Mouse (Mus musculus) monocyte, adult 5-6 weeks (primary cell): ENCODE measurements around the gene Esd. TPM values are rescaled to one million over a fixed set of nuclear protein-coding genes. Genes with fewer than 3 reads are reported as not detected.
A peak's percentile ranks its signal among the peaks of the same experiment; 100 is the strongest.

Experiments
- ATAC-seq: fragments of 153-309, 156-312 bp; replicated peaks from 2 replicates; pipeline ENCODE4 v1.8.0; 2017; ENCODE audit warnings: mild to moderate bottlenecking; ENCODE audit not compliant: low TSS enrichment, insufficient number of reproducible peaks, severe bottlenecking, poor library complexity, low FRiP score
- total RNA-seq: library from RNA; stranded (forward); fragments of 200-1000, 200-491, 200-594 nt; gene quantifications from 3 replicates; pipeline ENCODE4 v1.2.3, GENCODE M21; 2017

The Esd gene
- total RNA-seq: 193 to 214 TPM (median 207 TPM) in 3 replicates

DNA sequence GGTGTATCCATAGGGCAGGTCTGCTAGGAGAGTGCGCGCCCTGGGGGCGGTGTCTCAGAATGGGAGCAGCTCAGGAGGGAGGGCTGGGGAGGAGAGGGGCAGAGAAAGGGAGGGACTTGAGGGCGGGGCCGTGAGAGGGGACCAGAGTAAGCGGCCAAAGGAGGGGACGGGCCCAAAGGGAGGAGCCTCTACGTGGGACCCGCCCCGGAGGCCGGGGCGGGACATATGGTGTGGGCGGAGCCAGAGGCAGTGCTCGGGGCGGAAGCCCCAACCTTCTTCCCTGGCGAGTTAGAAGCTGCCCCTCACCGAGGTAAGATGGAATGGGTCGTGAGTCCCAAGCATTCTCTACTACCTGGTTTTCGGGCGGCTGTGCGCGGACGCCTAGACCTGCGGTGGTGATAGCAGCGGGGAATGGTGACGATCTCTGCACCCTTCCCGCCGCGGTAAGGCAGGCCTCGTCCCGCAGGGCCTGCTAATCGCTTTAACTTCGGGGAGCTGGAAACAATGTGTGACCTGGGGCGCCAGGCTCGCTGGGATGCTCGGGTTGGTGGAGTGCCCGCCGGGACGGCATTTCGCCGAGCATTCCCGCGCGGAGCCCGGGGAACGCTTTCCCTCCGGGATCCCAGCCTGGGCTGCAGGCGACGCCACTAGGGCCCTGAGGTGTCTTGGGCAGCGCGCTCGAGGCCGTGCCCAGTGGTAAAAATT, at the start of gene Esd:
Esd (plus strand) TSS at position 219 of the 705 bp plus-strand sequence.
- peak; percentile 88 for ATAC-seq

DNA sequence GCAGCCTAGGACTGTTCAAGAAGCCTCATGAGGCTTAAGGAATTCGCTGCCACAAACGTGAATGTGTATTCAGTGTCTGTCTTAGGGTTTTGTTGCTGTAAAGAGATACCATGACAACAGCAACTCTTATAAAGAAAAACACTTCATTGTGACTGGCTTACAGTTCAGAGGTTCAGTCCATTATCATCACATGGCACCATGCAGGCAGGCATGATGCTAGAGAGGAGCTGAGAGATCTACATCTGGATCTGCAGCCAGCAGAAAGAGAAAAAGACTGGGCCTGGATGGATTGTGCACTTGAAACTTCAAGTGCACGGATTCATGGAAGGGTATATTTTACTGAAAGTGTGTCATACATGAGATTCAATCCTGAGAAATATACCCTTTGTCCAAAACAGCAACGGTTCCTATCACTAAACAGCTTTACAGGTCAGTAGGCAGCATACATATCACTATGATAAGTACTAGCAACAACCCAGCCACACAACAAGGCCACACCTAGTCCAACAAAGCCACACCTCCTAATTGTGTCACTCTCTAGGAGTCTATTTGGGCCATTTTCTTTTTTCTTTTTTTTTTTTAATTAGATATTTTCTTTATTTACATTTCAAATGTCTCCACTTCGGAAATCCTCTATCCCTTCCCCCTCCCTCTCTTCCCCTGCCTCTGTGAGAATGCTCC, 47.7 kb upstream of the Esd start:
- ATAC-seq: no peak

DNA sequence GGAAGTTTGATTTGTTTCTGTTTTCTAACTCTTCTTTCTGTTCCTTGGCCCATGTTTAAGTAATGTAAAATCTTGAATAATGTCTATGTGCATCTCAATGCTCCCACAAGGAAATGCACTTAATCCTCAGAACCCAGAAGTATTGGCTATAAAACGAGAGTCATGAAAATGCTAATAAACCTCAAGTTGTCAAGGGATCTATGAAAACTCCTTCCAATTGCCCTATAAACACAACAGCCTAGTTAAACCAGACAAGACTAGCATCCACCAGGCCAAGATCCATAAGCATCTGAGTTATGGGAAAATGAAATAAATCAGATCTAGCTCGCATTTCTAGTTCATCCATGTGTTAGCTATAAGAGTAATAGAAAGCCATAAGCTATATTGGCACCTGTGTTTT, 40.1 kb upstream of the Esd start:
- ATAC-seq: no peak

DNA sequence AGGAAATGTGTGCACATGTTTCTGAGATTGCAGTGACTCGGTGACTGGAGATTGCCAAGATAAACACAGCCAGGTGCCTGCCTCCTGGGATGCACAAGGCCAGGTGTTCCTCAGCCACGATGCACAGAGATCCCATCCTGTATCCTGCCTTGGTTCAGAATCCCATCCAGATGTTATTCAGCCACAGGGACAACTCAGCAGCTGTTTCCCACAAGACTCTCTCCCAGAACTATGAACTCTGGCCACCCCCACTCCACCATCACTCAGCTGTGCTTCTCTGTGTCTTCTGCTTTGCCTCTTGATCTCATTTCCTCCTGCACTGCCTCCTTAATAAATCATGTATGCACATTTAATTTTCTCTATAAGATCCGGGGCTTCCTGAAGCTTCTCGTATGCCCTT, 35.3 kb upstream of the Esd start:
- ATAC-seq: no peak

DNA sequence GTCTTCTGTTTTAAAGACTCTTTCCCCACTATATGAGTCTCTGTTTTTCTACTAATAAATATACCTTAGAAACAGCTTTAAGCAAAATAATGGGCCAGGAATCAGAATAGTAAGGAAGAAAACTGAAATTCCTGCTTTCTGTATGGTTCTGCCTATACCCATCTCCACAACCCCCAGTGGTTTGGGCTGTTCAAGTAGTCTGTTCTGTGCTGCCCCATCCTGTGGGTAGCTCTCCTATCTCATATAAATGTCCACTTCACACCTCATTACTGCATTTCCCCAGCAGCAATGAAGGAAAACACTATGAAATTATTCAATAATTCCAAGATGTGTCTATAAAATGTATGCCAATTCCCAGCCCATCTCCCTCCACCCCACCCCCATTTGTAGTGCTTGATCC, 34.7 kb upstream of the Esd start:
- no peak for ATAC-seq

DNA sequence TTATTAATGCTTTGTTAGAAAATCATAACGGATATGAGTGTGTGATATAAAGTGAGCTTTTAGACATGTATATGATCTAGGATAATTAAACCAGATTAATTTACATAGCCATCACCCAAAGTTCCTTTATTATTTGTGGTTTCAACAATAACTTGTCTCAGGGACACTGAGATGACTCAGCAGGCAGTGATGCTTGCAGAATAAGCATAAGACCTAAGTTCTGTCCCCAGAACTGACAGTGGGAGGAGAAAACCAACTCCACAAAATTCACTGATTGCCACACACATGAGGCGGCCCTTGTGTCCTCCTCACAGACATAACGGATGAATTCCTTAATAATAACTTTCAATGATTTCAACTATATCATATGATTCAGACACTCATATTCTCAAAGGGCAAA, 32.9 kb upstream of the Esd start:
- ATAC-seq: no peak

DNA sequence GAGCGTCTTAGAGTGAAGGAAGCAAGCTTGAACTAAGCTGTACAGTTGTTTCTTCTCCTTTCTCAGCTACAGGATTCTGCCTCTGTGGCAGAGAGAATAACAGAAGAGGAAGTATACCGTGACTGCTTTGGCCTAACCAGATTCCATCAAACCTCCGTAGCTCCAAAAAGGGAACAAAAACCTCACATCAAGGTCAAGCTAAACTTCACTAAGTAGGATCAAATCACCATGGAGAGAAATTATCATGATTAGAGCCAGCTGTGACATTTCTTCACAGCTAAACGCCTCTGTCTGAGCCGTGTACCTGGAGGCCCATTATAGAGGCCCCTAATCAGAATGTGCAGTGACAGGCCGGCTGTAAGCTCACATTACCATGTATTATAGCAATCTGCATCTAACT, 28.2 kb upstream of the Esd start:
- ATAC-seq: peak; percentile 73

DNA sequence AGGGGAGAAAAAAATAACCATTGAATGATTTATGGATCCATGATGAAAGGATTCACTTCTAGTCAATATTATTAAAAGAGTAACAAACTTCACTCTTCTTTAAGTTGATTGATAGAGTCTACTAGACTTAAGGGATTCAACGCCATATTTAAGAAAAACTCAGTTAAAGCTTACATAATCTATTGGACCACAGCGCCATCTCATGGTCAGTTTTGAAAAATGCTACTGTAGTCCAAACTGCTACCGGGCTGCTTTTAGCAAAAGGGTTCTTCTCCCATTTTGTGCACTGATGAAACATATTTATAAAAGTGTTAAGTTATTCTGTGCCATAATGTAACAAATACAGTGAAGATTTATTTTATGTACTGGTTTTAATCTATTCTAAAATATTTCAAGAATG, 23.0 kb upstream of the Esd start:
- ATAC-seq: 0 out of 2 replicates have a peak, but pooled peaks have one; percentile 56

DNA sequence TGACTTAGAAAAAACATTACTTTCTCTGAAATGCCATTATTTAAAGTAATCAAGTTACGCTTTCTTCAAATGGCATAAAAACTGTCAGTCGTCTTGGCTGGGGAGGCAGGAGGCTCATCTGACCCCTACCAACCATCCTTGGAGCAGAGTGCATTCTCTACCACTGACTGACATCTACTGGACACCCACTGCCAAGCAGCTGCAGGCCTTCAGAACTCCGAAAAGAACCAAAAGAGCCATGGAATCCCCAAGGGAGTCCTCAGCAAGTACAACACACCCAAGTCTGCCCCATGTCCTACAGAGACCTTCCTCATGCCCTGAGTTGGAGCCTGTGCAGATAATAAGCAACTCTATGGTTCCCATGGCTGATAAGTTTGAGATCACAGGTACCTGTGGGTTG, 8.6 kb upstream of the Esd start:
- no peak for ATAC-seq

DNA sequence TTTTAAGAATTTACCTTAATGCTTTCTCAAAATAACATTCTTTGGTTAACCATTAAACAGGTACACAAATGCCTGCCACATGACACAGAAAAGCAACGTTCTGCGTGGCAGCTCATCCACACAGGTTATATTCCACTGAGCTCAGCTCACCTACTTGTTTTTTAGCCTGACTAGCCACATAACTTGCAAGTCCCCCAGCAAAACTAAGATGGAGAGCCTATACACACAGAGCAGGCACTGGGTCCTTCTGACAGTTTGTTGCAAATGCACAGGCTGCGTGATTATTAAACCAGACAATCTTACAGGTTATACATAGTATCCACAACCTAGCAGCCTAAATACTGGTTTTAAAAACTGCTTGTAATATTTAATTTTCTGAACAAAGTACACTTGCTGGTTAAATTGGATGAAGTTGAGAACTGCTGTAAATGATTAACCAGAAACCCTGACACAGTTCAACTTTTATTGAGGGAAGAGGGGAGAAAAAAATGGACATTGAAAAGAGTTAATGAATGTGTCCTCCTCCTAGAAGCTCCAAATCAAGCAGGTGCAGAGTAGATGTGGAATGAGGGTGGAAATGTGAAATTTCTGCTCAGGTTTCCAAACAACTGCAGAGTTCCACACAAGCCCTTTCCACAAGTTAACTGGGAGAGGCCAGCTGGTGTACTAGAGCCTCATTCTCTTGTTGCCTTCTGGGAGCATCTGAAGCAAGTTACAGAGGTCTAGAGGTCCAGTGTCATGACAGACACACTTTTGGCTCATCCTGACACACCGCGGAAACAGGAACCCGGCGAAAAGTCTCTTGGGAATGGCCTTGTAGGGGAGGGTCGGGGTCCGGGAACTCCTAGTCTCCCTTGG, 647 bp upstream of the Esd start:
- no peak for ATAC-seq

DNA sequence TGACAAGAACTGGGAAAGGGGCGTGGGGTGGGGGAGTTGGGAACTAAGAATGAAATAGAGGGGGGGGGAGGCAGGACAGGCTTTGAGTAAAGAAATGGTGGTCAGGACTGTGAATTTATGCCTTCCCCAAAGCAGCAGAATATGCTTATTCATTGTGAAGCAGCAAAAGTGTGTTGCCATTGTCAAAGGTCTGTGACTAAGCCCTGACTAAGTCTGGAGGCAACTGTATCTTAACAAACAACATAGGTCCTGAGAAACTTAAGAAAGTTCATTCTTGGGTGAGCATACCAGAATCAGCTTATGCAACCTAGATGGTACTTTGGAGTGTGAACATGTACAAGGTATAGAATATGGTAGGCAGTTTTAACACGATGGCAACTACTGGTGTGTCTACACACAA, 1.3 kb downstream of the Esd start:
- ATAC-seq: no peak

DNA sequence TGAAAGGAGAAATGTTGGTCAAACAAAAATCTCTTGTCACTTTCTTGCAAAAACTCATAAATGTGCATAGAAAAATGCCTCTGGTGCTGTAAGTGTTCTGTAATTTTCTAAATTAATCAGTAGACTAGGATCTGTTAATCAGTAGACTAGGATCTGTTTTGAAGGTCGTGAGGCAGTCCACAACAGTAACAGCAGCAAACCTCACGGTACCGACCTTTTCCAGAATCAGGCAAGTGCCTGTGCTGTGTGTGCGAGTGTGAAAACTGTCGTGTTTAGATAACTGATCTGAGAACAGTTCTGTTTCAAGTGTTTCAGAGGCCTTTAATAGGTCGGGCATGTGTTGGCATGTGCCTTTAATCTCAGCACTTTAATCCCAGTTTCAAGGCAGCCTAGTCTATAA, 3.4 kb downstream of the Esd start:
- no peak for ATAC-seq

DNA sequence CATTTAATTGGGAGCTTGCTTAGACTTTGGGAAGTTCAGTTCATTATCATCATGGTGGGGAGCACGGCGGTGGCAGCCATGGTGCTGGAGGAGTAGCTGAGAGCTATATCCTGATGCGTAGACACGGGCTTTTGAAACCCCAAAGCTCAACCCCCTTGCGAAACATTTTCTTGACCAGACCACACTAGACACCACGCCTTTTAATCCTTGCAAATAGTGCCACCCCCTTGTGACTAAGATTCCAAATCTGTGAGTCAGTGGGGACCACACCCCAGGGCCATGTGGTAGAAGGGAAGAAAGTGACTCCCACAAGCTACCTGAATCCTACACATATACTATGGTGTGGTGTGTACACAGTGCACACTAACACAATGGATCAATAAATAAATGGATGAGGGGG, 4.8 kb downstream of the Esd start:
- 0 out of 2 replicates have a peak, but pooled peaks have one; percentile 14 for ATAC-seq

DNA sequence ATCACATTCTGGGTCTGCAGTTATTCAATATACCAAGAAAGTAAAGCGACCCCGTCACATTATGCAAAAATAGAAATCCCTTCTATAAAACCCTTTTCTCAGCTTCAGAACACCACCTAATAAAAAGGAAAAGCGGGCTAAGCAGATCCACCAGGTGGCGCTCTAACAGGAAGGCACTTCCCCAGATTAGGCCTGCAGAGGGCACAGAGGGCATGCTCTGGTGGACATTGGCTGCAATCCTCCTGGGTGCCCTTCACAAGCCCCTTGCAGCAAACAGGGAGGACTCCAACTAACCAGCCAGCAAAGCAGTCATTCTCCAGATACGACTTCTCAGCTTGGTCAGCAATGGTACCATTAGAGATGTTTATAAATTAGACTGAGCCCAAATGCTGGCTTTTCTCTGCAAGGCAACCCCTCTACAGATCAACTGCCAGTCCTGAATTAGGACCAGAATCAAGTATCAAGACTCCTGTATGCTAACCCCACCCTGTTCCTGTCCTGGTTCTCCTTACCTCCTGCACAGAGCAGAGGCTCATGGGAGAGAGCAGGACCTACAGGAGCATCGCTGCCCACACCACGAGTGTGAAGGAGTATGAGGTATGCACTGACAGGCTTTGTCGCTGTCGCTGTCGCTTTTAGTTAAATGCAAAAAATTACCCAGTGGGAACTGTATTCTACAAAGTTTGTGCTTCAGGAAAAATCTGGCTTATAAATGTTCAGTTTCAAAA, 32.3 kb downstream of the Esd start:
- ATAC-seq: peak; percentile 83

DNA sequence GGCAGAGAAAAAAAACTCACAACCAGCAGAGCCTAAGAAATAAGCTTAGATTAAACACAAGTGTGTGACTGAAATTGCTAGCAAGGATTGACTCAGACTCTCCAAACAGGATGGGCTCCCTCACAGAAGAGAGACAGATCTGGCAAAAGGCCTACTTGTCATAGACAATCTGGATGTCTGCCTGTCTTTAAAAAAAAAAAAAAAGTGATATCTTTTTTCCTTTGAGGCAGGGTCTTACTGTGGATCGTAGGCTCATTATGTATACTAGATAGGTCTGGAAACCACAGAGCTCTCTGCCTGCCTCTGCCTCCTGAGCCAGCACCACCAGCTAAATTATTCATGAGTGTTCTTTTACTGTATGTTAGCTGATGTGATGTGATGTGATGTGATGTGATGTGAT, 35.8 kb downstream of the Esd start:
- ATAC-seq: no peak

DNA sequence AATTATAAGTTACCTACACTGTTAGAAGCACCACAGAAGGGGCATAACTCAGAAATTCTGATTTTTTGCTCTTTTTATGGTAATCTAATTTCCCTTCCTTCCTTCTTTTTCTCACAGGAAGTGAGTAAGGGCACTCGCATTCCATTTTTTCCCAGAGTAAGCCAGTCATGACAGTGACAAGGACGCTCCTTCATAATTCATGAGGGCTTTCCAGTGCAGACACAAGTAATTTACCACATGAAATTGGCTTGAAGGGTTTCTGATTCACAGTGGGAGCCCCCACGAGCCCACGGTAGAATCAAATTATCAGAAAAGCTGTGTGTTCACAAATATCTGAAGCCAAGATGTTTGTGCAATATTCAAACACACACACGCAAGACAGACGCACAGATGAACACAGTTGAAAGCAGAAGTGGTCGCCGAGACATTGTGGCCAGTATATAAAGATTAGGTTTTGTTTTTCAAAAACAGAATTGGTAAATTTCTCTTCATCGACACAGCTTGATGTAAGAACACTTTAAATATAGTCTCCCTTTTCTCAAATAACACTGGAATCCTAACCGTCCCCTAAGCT, 42.0 kb downstream of the Esd start:
- peak; percentile 53; the same call in 1 of the 2 replicates for ATAC-seq

DNA sequence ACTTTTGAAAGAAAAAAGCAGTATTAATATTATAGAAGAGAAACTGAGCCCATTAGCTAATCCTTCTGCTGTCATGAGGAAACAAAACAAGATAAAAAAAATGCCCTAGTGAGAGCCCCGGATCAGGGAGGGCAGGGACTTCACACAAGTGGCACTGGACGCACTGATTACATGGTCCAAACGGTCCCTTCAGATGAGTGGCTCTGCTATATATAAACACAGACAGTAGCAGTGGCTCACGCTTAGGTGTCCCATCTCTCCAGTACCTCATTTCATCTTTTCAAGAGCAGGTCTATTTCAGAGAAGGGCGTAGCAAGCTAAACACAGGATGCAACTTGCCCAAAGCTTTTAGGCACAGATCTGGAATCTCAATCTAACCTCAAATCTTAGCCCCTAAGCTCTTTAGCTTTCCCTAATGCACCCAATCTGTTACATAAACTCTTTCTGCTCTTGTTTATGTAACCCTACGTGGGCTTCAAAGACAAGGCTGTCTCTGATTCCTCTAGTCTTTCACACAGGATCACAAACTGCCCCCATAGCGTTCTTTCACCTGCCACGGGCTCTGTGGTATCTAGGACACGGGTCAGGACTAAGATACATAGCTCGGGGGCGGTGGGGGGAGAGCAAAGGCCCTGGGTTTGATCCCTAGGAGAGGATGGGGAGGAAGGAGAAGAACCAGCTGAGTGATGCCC, 52.3 kb downstream of the Esd start:
- no peak for ATAC-seq

DNA sequence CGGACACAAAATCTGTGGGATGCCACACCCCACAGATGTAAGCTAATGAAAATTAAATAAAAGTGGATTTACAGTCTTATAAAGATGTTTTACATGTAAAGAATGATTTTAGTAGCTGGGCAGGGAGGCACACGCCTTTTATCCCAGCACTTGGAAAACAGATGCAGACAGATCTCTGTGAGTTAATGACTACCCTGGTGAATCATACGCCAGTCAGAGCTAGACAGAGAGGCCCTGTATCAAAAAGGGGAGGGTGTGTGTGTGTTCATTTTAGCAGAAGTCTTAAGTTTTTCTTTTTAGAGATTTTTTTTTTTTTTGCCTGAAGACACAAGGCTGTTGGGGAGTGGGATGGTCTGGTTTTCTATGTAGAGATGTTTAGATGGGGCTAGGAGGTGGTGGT, 55.6 kb downstream of the Esd start:
- no peak for ATAC-seq
